Mouse (Mus musculus): ENCODE measurements at regions not wholly inside any gene's neighbourhood (a gene's known extent, or its start where the extent isn't known, plus 50 kb on each side); places are given as distances from the start of the nearest gene placed in this dataset.

DNA sequence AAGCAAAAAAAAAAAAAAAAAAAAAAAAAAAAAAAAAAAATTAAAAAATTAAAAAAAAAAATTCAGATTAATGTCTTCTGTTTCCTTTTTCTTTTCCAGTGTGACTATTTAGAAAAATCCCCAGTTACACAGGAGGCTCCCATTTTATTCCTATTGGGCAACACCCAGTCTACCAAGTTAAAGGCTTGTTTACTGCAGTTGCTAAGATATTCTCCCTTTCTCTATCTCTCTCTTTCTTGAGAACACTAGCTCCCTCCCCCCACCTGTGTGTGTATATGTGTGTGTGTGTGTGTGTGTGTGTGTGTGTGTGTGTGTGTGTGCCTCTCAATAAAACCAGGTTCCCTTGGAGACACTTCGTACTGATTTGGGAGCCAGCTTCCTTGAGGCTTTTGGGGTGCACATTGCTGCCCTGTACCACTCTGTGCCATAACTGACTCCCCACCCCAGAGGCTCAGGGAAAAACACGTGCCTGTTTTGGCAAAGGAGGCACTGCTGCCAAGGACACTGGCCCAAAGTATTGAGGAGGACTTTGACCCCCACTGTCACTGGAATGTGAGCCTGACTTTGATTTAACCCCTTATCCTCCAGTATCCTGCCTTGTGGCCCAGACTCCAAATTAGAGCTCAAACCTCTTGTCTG lies 50.3 kb downstream of the Anapc15-ps start:
- Histone ChIP-seq H3K4me2 (replicated peaks; ENCODE audit: low read depth) (no peak overlapping the region), H3K36me3 (ENCODE audit: control insufficient read depth, insufficient read depth, low read length) (no peaks in the 10 kb centered on the region), H3K9me3 (ENCODE audit: control insufficient read depth, low read length) (no peaks in the 10 kb centered on the region), H3K27ac (replicated peaks) (no peak overlapping the region), H3K27me3 (ENCODE audit: control insufficient read depth, insufficient read depth, low read length) (no peaks in the 10 kb centered on the region), H3K9ac (ENCODE audit: low read length) (no peak overlapping the region), H3K4me1 (replicated peaks; ENCODE audit: control insufficient read depth, insufficient read depth) (no peaks in the 10 kb centered on the region), H3K4me3 (ENCODE audit: low read depth, low read length) (no peak overlapping the region)
- peak; percentile 61 for DNase-seq (ENCODE audit: low spot score)
- WGBS, result 14% methylated on average over 2 of the region's 2 CpGs
- peak; percentile 73 for ATAC-seq (ENCODE audit: low FRiP score, low TSS enrichment)
- no peak for TF ChIP-seq EP300 (optimal IDR thresholded peaks at IDR 0.05)
- no peak for TF ChIP-seq CTCF (IDR thresholded peaks at IDR 0.05; ENCODE audit: low read depth)

DNA sequence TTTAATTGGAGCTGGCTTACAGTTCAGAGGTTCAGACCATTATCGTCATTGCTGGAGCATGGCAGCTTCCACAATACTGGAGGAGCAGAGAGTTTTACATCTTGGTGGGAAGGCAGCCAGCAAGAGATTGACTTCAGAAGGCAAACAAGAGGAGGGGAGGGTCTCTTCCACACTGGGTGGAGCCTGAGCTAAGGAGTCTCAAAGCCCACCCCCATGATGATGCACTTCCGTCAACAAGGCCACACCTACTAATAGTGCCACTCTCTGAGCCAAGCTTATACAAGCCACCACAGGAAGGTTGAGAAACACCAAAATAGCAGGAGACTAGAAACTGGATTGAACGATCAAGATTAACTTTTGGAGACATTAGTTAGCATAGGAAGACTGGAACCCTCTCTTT lies 52.5 kb downstream of the Anapc15-ps start:
- no peak overlapping the region for H3K4me3 ChIP-seq (ENCODE audit: low read depth, low read length)
- no peak overlapping the region for H3K27ac ChIP-seq (replicated peaks)
- no peak overlapping the region for H3K9ac ChIP-seq (ENCODE audit: low read length)
- H3K4me2 ChIP-seq (replicated peaks; ENCODE audit: low read depth), result no peak overlapping the region
- DNase-seq (ENCODE audit: low spot score) (no peak), ATAC-seq (ENCODE audit: low FRiP score, low TSS enrichment) (no peak)
- H3K4me1 ChIP-seq (replicated peaks; ENCODE audit: control insufficient read depth, insufficient read depth), result no peaks in the 10 kb centered on the region
- WGBS, result 87% methylated on average over 3 of the region's 3 CpGs
- no peaks in the 10 kb centered on the region for H3K9me3 ChIP-seq (ENCODE audit: control insufficient read depth, low read length)
- TF ChIP-seq CTCF (IDR thresholded peaks at IDR 0.05; ENCODE audit: low read depth), result no peak
- no peak for TF ChIP-seq EP300 (optimal IDR thresholded peaks at IDR 0.05)
- no peaks in the 10 kb centered on the region for H3K27me3 ChIP-seq (ENCODE audit: control insufficient read depth, insufficient read depth, low read length)
- no peaks in the 10 kb centered on the region for H3K36me3 ChIP-seq (ENCODE audit: control insufficient read depth, insufficient read depth, low read length)

DNA sequence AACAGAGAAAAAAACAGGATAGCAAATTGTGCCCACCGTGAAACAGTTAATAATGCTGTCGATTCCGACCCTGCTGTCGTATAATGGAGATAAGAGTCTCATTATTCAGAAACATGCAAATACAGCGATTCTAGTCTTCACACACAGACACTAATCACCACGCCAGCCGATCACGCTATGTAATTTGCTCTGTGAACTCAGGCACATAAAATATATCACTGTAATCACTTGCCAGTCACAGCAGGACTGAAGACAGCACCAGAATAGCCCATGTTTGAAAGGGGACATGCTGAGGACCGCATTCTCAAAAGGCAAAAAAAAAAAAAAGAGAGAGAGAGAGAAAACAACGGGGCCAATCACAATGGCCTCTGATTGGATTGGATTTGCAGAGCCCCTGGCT lies 53.6 kb downstream of the Anapc15-ps start:
- TF ChIP-seq EP300 (optimal IDR thresholded peaks at IDR 0.05), result no peak
- TF ChIP-seq CTCF (IDR thresholded peaks at IDR 0.05; ENCODE audit: low read depth), result no peak
- DNase-seq (ENCODE audit: low spot score) (no peak), ATAC-seq (ENCODE audit: low FRiP score, low TSS enrichment) (no peak)
- no peak overlapping the region for H3K9ac ChIP-seq (ENCODE audit: low read length)
- H3K27ac ChIP-seq (replicated peaks), result no peak overlapping the region
- 32% methylated on average over 10 of the region's 10 CpGs for WGBS
- no peak overlapping the region for H3K4me2 ChIP-seq (replicated peaks; ENCODE audit: low read depth)
- H3K36me3 ChIP-seq (ENCODE audit: control insufficient read depth, insufficient read depth, low read length), result no peaks in the 10 kb centered on the region
- H3K27me3 ChIP-seq (ENCODE audit: control insufficient read depth, insufficient read depth, low read length), result no peaks in the 10 kb centered on the region
- H3K9me3 ChIP-seq (ENCODE audit: control insufficient read depth, low read length), result no peaks in the 10 kb centered on the region
- no peak overlapping the region for H3K4me3 ChIP-seq (ENCODE audit: low read depth, low read length)
- H3K4me1 ChIP-seq (replicated peaks; ENCODE audit: control insufficient read depth, insufficient read depth), result no peaks in the 10 kb centered on the region

DNA sequence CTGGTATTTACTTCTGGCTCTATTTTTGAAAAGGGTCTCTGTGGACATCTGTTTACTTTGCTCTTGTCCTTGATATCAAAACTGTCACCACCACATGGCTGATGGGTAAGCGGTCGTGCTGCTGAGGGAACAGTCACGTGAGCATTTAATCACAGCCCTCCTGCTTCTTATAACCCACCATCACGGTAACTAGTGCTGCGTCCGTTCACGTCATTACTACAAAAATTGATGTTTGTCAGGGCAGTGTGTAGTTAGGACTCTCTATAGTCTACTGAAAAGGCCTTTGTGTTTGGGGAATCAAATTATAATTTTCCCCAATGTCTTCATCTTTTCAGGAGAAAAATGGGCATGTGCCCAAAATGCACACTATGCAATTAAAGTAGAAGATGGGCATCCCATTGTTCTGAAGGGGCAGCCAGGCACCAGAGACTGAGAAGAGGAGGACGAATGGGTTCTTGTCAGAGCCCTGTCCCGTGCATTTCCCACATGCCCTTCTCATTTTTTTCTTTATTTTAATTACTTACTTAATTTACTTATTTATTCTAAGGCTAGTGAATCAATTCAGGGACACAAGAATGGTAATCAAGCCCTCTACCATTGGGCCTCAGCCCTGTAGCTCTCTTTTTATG lies 54.6 kb upstream of the Nudt4 start:
- no peaks in the 10 kb centered on the region for H3K27me3 ChIP-seq (ENCODE audit: control insufficient read depth, insufficient read depth, low read length)
- H3K9ac ChIP-seq (ENCODE audit: low read length), result no peak overlapping the region
- H3K4me2 ChIP-seq (replicated peaks; ENCODE audit: low read depth), result no peak overlapping the region
- H3K4me1 ChIP-seq (replicated peaks; ENCODE audit: control insufficient read depth, insufficient read depth), result no peaks in the 10 kb centered on the region
- no peaks in the 10 kb centered on the region for H3K9me3 ChIP-seq (ENCODE audit: control insufficient read depth, low read length)
- no peak overlapping the region for H3K4me3 ChIP-seq (ENCODE audit: low read depth, low read length)
- 59% methylated on average over 9 of the region's 9 CpGs for WGBS
- TF ChIP-seq EP300 (optimal IDR thresholded peaks at IDR 0.05), result no peak
- no peak for TF ChIP-seq CTCF (IDR thresholded peaks at IDR 0.05; ENCODE audit: low read depth)
- DNase-seq (ENCODE audit: low spot score) (no peak), ATAC-seq (ENCODE audit: low FRiP score, low TSS enrichment) (no peak)
- H3K36me3 ChIP-seq (ENCODE audit: control insufficient read depth, insufficient read depth, low read length), result no peaks in the 10 kb centered on the region
- no peak overlapping the region for H3K27ac ChIP-seq (replicated peaks)

DNA sequence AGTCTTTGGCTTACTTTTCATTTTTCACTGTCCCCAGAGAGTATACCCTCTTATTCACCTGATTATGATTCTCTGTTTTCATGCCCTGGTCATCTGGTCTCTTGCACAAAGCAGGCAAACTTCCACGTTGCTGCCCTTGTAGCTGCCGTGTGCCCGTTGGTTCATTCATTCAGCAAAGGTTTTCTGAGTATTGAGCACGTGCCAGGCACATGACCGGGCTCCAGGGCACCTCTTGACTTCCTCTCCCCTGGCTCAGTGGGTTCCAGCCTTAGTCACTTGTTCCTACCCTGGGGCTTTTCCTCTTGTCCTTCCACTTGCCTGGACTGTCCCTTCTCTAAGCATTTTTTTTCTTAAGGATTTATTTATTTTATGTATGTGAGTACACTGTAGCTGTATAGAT lies 52.9 kb upstream of the Nudt4 start:
- H3K4me3 ChIP-seq (ENCODE audit: low read depth, low read length), result no peak overlapping the region
- no peak overlapping the region for H3K27ac ChIP-seq (replicated peaks)
- DNase-seq (ENCODE audit: low spot score) (no peak), ATAC-seq (ENCODE audit: low FRiP score, low TSS enrichment) (no peak)
- no peaks in the 10 kb centered on the region for H3K36me3 ChIP-seq (ENCODE audit: control insufficient read depth, insufficient read depth, low read length)
- no peaks in the 10 kb centered on the region for H3K9me3 ChIP-seq (ENCODE audit: control insufficient read depth, low read length)
- no peaks in the 10 kb centered on the region for H3K4me1 ChIP-seq (replicated peaks; ENCODE audit: control insufficient read depth, insufficient read depth)
- no peak overlapping the region for H3K9ac ChIP-seq (ENCODE audit: low read length)
- no peak overlapping the region for H3K4me2 ChIP-seq (replicated peaks; ENCODE audit: low read depth)
- H3K27me3 ChIP-seq (ENCODE audit: control insufficient read depth, insufficient read depth, low read length), result no peaks in the 10 kb centered on the region
- TF ChIP-seq EP300 (optimal IDR thresholded peaks at IDR 0.05), result no peak
- 73% methylated on average over 5 of the region's 5 CpGs for WGBS

DNA sequence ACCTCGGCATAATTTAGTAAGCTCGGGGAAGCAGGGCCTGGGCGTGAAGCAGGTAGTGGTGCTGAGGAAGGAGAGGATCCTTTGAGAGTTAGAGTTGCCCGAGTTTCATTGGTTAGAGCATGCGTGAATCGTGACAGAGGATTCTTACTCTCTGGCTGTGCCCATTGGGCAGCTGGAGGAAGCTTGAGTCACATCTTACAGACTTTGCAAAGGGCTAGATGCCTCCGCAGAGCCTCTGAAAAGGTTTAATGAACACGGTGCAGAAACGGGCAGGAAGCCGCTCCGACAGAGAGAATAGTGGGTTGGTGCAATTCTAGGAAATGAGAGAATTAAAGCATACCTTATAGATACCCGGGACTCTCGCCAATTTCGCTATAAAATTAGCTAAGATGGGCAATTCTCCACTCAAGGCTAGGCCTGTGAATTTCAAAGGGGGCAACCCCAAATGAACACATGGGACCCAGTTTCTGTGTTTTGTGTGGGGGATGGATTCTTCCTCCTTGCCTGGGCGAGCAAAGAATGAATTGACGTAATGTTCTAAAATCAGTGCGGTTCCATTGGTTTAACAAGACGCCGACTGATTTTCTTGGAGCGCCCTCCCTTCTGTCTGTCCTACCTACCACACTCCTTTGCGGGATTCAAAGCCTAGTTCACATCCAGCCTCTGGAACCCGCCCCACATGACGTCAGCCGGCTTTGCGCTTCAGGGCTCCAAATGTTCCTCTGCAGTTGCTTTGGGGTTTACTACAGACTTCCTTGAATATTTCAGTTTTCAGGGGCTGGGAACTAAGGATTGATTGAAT lies 52.1 kb upstream of the Nudt4 start:
- Histone ChIP-seq H3K27me3 (ENCODE audit: control insufficient read depth, insufficient read depth, low read length) (no peaks in the 10 kb centered on the region), H3K4me1 (replicated peaks; ENCODE audit: control insufficient read depth, insufficient read depth) (no peaks in the 10 kb centered on the region), H3K4me2 (replicated peaks; ENCODE audit: low read depth) (no peak overlapping the region), H3K36me3 (ENCODE audit: control insufficient read depth, insufficient read depth, low read length) (no peaks in the 10 kb centered on the region), H3K9ac (ENCODE audit: low read length) (no peak overlapping the region), H3K4me3 (ENCODE audit: low read depth, low read length) (no peak overlapping the region), H3K9me3 (ENCODE audit: control insufficient read depth, low read length) (no peaks in the 10 kb centered on the region), H3K27ac (replicated peaks) (no peak overlapping the region)
- WGBS, result 72% methylated on average over 25 of the region's 25 CpGs
- no peak for ATAC-seq (ENCODE audit: low FRiP score, low TSS enrichment)
- TF ChIP-seq EP300 (optimal IDR thresholded peaks at IDR 0.05) (no peak), CTCF (IDR thresholded peaks at IDR 0.05; ENCODE audit: low read depth) (no peak)
- DNase-seq (ENCODE audit: low spot score), result no peak
